Mouse (Mus musculus): ENCODE measurements around the gene Efr3b. TPM values are rescaled to one million over a fixed set of nuclear protein-coding genes. Genes with fewer than 3 reads are reported as not detected.

Efr3b gene
- polyA plus RNA-seq, 1 experiment from 2014 or later = 1.1 TPM

DNA sequence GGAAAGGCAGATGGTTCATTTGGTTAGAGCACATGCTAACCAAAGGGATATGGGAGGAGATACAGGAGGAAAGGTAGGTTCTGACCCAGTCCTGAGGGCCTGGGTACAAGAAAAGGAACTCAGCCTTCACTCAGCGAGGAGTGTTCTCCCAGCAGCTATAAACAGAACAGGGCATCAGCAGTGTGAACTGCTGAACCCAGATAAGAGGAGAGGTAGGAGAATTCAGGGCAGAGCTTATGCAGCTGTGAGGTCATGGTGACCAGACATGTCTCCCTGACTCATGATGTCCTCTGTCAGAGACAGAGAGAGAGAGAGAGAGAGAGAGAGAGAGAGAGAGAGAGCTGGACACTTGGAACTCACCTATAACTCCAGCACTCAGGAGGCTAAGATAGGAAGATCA lies 7.3 kb upstream of the Efr3b start:
- H3K4me3 ChIP-seq (ENCODE audit: low read depth, low read length) = no peak overlapping the region
- 53% methylated on average over 1 of the region's 1 CpGs for WGBS
- no peak overlapping the region for H3K4me2 ChIP-seq (replicated peaks; ENCODE audit: low read depth, low read length)
- H3K4me1 ChIP-seq (ENCODE audit: insufficient read depth, low read depth, low read length) = no peaks in the 10 kb centered on the region
- H3K36me3 ChIP-seq (ENCODE audit: insufficient read depth, low read length) = no peaks in the 10 kb centered on the region
- no peak overlapping the region for H3K9ac ChIP-seq (replicated peaks; ENCODE audit: low read depth)
- TF ChIP-seq EP300 (IDR thresholded peaks at IDR 0.05) = no peak
- no peak for TF ChIP-seq CTCF (IDR thresholded peaks at IDR 0.05)
- DNase-seq (ENCODE audit: low spot score) = no peak
- H3K9me3 ChIP-seq (ENCODE audit: low read length) = no peaks in the 10 kb centered on the region
- H3K27me3 ChIP-seq (replicated peaks; ENCODE audit: insufficient read depth, low read length) = no peaks in the 10 kb centered on the region
- no peak for ATAC-seq
- H3K27ac ChIP-seq (ENCODE audit: low read length) = no peak overlapping the region

- H3K9ac ChIP-seq (replicated peaks; ENCODE audit: low read depth) = no peak overlapping the region
- DNase-seq (ENCODE audit: low spot score) = no peak
- H3K27ac ChIP-seq (ENCODE audit: low read length) = no peak overlapping the region
Measured at GRCm38 (mm10) chr12:4042411-4042810, 3.7 kb upstream of the Efr3b start.

DNA sequence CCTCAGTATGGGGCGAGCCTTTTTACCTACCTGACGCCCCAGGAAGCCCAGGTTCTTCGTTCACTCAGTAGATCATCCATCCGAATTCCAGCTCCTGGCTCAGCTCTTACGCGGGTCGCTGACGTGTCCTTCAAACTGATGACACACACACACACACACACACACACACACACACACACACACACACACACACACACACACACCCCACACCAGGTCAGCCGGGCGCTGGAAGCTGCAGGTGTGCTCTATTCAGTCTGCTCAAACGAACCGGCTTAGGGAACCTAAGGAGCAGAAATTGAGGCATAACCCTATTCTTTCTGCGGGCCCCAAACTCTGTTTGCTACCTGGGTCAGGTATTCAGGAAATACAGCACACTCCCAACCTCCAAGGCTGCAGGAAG lies 331 bp upstream of the Efr3b start:
- no peak for ATAC-seq
- Histone ChIP-seq H3K4me3 (ENCODE audit: low read depth, low read length) (peak overlapping the region; percentile 60), H3K27me3 (replicated peaks; ENCODE audit: insufficient read depth, low read length) (no peaks in the 10 kb centered on the region), H3K4me1 (ENCODE audit: insufficient read depth, low read depth, low read length) (peaks cover 8% of the 10 kb centered on the region; the same call in 1 of the 2 replicates), H3K36me3 (ENCODE audit: insufficient read depth, low read length) (no peaks in the 10 kb centered on the region), H3K4me2 (replicated peaks; ENCODE audit: low read depth, low read length) (peak overlapping the region; percentile 98), H3K9ac (replicated peaks; ENCODE audit: low read depth) (no peak overlapping the region), H3K9me3 (ENCODE audit: low read length) (no peaks in the 10 kb centered on the region), H3K27ac (ENCODE audit: low read length) (no peak overlapping the region)
- 4% methylated on average over 12 of the region's 13 CpGs for WGBS
- TF ChIP-seq EP300 (IDR thresholded peaks at IDR 0.05) = no peak
- TF ChIP-seq CTCF (IDR thresholded peaks at IDR 0.05) = no peak
- no peak for DNase-seq (ENCODE audit: low spot score)

More at GRCm38 (mm10) chr12:4042411-4042810, 3.7 kb upstream of the Efr3b start:
- Histone ChIP-seq H3K27me3 (replicated peaks; ENCODE audit: insufficient read depth, low read length) (no peaks in the 10 kb centered on the region), H3K4me1 (ENCODE audit: insufficient read depth, low read depth, low read length) (peaks cover 8% of the 10 kb centered on the region; the same call in 1 of the 2 replicates), H3K36me3 (ENCODE audit: insufficient read depth, low read length) (no peaks in the 10 kb centered on the region), H3K9me3 (ENCODE audit: low read length) (no peaks in the 10 kb centered on the region), H3K4me3 (ENCODE audit: low read depth, low read length) (no peak overlapping the region), H3K4me2 (replicated peaks; ENCODE audit: low read depth, low read length) (no peak overlapping the region)
- TF ChIP-seq EP300 (IDR thresholded peaks at IDR 0.05) (no peak), CTCF (IDR thresholded peaks at IDR 0.05) (no peak)
- WGBS = 57% methylated on average over 5 of the region's 5 CpGs
- ATAC-seq = no peak

- Histone ChIP-seq H3K9ac (replicated peaks; ENCODE audit: low read depth) (no peak overlapping the region), H3K9me3 (ENCODE audit: low read length) (no peaks in the 10 kb centered on the region), H3K4me2 (replicated peaks; ENCODE audit: low read depth, low read length) (peak overlapping the region; percentile 98; the same call in 1 of the 2 replicates), H3K36me3 (ENCODE audit: insufficient read depth, low read length) (no peaks in the 10 kb centered on the region), H3K4me1 (ENCODE audit: insufficient read depth, low read depth, low read length) (peaks cover 8% of the 10 kb centered on the region; the same call in 1 of the 2 replicates), H3K27ac (ENCODE audit: low read length) (no peak overlapping the region), H3K4me3 (ENCODE audit: low read depth, low read length) (no peak overlapping the region; the same call in 1 of the 2 replicates), H3K27me3 (replicated peaks; ENCODE audit: insufficient read depth, low read length) (no peaks in the 10 kb centered on the region)
- no peak for TF ChIP-seq EP300 (IDR thresholded peaks at IDR 0.05)
- no peak for TF ChIP-seq CTCF (IDR thresholded peaks at IDR 0.05)
- WGBS = 29% methylated on average over 5 of the region's 5 CpGs
- DNase-seq (ENCODE audit: low spot score) (no peak), ATAC-seq (no peak)
Measured at GRCm38 (mm10) chr12:4037511-4037910, 1.2 kb downstream of the Efr3b start.

DNA sequence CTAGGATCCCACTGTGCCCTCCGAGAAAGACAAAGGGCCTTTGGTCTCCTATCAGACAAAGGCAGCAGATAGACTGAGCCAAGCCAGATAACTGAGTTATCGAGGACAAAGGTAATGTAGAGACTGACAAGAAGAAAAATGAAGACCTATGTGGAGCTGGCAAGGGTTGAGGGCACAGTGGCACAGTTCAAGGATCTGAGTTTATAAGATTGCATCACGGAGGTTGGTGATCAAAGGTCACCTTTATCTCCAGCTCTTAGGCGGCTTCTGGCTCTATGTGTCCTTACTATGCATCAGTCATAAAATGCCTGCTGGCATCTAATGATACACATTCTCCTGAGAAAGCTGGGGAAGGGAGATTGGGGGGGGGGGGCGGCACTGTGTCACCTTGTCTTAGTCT lies 2.6 kb downstream of the Efr3b start:
- no peak overlapping the region for H3K27ac ChIP-seq (ENCODE audit: low read length)
- peaks cover 8% of the 10 kb centered on the region; the same call in 1 of the 2 replicates for H3K4me1 ChIP-seq (ENCODE audit: insufficient read depth, low read depth, low read length)
- H3K4me2 ChIP-seq (replicated peaks; ENCODE audit: low read depth, low read length) = no peak overlapping the region
- TF ChIP-seq EP300 (IDR thresholded peaks at IDR 0.05) (no peak), CTCF (IDR thresholded peaks at IDR 0.05) (no peak)
- ATAC-seq = no peak
- H3K27me3 ChIP-seq (replicated peaks; ENCODE audit: insufficient read depth, low read length) = no peaks in the 10 kb centered on the region
- H3K4me3 ChIP-seq (ENCODE audit: low read depth, low read length) = no peak overlapping the region
- no peak overlapping the region for H3K9ac ChIP-seq (replicated peaks; ENCODE audit: low read depth)
- H3K36me3 ChIP-seq (ENCODE audit: insufficient read depth, low read length) = no peaks in the 10 kb centered on the region
- no peak for DNase-seq (ENCODE audit: low spot score)
- WGBS = 81% methylated on average over 5 of the region's 5 CpGs
- no peaks in the 10 kb centered on the region for H3K9me3 ChIP-seq (ENCODE audit: low read length)

- no peak for ATAC-seq
- H3K4me3 ChIP-seq (ENCODE audit: low read depth, low read length) = no peak overlapping the region
- TF ChIP-seq CTCF (IDR thresholded peaks at IDR 0.05) (no peak), EP300 (IDR thresholded peaks at IDR 0.05) (no peak)
- 60% methylated on average over 4 of the region's 4 CpGs for WGBS
- H3K27ac ChIP-seq (ENCODE audit: low read length) = no peak overlapping the region
- H3K9ac ChIP-seq (replicated peaks; ENCODE audit: low read depth) = no peak overlapping the region
- no peaks in the 10 kb centered on the region for H3K36me3 ChIP-seq (ENCODE audit: insufficient read depth, low read length)
- no peaks in the 10 kb centered on the region for H3K4me1 ChIP-seq (ENCODE audit: insufficient read depth, low read depth, low read length)
- no peaks in the 10 kb centered on the region for H3K27me3 ChIP-seq (replicated peaks; ENCODE audit: insufficient read depth, low read length)
- DNase-seq (ENCODE audit: low spot score) = no peak
- no peaks in the 10 kb centered on the region for H3K9me3 ChIP-seq (ENCODE audit: low read length)
- no peak overlapping the region for H3K4me2 ChIP-seq (replicated peaks; ENCODE audit: low read depth, low read length)
Measured at GRCm38 (mm10) chr12:4029064-4029463, 9.7 kb downstream of the Efr3b start.

DNA sequence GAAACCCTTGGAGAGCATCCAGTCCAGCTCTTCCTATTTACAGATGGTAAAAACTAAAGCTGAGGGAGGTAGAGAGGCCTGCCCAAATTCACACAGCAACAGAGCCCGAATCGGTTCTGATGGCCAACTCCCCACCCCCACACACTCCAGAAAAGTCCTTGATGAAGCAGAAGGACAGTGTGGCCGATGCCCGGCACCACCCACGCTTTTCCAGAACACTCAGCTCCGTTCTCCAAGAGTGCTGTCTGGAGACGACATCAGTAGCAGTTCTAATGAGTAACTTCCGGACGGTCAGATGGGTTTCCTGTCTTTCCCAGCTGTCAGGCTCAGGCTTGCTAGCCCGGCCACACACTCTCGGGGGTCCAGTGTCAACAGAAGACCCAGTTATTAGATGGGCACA lies 10.2 kb downstream of the Efr3b start:
- DNase-seq (ENCODE audit: low spot score) = peak; percentile 19
- no peak overlapping the region for H3K9ac ChIP-seq (replicated peaks; ENCODE audit: low read depth)
- 40% methylated on average over 11 of the region's 11 CpGs for WGBS

More for the DNA sequence above, 10.2 kb downstream of the Efr3b start:
- Histone ChIP-seq H3K36me3 (ENCODE audit: insufficient read depth, low read length) (no peaks in the 10 kb centered on the region), H3K27me3 (replicated peaks; ENCODE audit: insufficient read depth, low read length) (no peaks in the 10 kb centered on the region), H3K9me3 (ENCODE audit: low read length) (no peaks in the 10 kb centered on the region), H3K4me3 (ENCODE audit: low read depth, low read length) (no peak overlapping the region), H3K4me2 (replicated peaks; ENCODE audit: low read depth, low read length) (no peak overlapping the region), H3K4me1 (ENCODE audit: insufficient read depth, low read depth, low read length) (no peaks in the 10 kb centered on the region), H3K27ac (ENCODE audit: low read length) (no peak overlapping the region)
- peak; percentile 77 for ATAC-seq
- TF ChIP-seq CTCF (IDR thresholded peaks at IDR 0.05) (no peak), EP300 (IDR thresholded peaks at IDR 0.05) (no peak)
